Comparison of ENCODE assay signal across 31 mouse cellular contexts in the genomic region with DNA sequence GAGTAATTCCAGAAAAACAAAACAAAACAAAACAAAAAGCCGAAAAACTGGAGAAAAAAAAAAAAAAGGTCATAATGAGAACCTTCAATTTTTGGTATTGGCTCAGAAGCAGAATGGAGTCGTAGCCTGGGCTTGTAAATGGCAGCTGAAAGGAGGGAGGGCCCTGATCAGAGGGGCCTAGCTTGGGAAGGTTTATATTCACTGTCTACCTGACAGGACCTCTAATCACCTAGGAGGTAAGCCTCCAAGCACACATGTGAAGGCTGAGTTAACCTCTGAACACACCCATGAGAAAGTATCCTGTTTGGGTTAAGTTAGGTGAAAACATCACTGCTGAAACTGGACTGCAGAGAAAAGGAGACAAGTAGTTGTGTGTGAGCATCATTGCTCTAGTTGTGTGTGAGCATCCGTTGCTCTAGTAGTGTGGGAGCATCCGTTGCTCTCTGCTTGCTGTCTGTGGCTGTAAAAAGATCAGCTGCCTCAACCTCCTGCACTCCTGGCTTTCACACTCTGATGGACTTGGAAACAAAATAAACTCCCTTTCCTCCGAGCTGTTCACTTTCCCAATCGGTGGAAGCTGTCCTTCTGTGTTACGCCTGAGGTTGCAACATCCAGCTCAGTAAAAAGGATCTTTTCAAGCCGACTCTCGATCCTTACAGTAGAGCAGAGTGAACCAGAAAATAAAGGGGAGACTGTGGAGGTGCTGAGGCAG. TPM values are rescaled to one million over a fixed set of nuclear protein-coding genes. Genes with fewer than 3 reads are reported as not detected.
A peak's percentile ranks its signal among the peaks of the same experiment; 100 is the strongest.
DNase-seq lines count a peak whose midpoint lies in the region; ATAC-seq lines count a peak whose summit lies in the region.
"Had no signal": no experiment of that assay in that cellular context is flagged by ENCODE, and none has a peak within 500 bp of the region (broad histone marks: within the 10 kb centered on the region; RNA-seq: fewer than 3 reads in every experiment).

No protein-coding gene starts in this region.

- no peak overlapping the region for H3K4me3 ChIP-seq in kidney, embryonic 15.5 days (replicated peaks)
- H3K4me3 ChIP-seq in midbrain, embryonic 11.5 days (ENCODE audit: low read depth, low read length): no peak overlapping the region
- no peak overlapping the region for H3K4me3 ChIP-seq in midbrain, embryonic 16.5 days (ENCODE audit: low read depth, low read length)
- H3K4me3 ChIP-seq: embryonic facial prominence, embryonic 12.5 days; embryonic facial prominence, embryonic 15.5 days; forebrain, embryonic 12.5 days; forebrain, embryonic 15.5 days; hindbrain, embryonic 10.5 days had no signal

- 33% methylated on average over 9 of the region's 9 CpGs for WGBS in kidney, embryonic 15.5 days
- WGBS in midbrain, embryonic 11.5 days: 71% methylated on average over 9 of the region's 9 CpGs
- 72% methylated on average over 9 of the region's 9 CpGs for WGBS in midbrain, embryonic 16.5 days

- no peaks in the 10 kb centered on the region for H3K9me3 ChIP-seq in kidney, embryonic 15.5 days (replicated peaks)
- no peaks in the 10 kb centered on the region for H3K9me3 ChIP-seq in midbrain, embryonic 11.5 days (ENCODE audit: control insufficient read depth, low read length)
- H3K9me3 ChIP-seq in midbrain, embryonic 16.5 days (replicated peaks; ENCODE audit: control insufficient read depth, low read length, poor library complexity, severe bottlenecking): no peaks in the 10 kb centered on the region
- H3K9me3 ChIP-seq: embryonic facial prominence, embryonic 12.5 days; embryonic facial prominence, embryonic 15.5 days; forebrain, embryonic 12.5 days; forebrain, embryonic 15.5 days; hindbrain, embryonic 10.5 days had no signal

- no peak overlapping the region for H3K4me2 ChIP-seq in kidney, embryonic 15.5 days
- no peak overlapping the region for H3K4me2 ChIP-seq in midbrain, embryonic 11.5 days
- no peak overlapping the region for H3K4me2 ChIP-seq in midbrain, embryonic 16.5 days (ENCODE audit: low read length)
- H3K4me2 ChIP-seq: embryonic facial prominence, embryonic 12.5 days; embryonic facial prominence, embryonic 15.5 days; forebrain, embryonic 12.5 days; forebrain, embryonic 15.5 days; heart, embryonic 11.5 days; hindbrain, embryonic 14.5 days had no signal

- H3K27me3 ChIP-seq in kidney, embryonic 15.5 days: no peaks in the 10 kb centered on the region
- no peaks in the 10 kb centered on the region for H3K27me3 ChIP-seq in midbrain, embryonic 11.5 days (ENCODE audit: control insufficient read depth, insufficient read depth, low read length)
- no peaks in the 10 kb centered on the region for H3K27me3 ChIP-seq in midbrain, embryonic 16.5 days (ENCODE audit: control insufficient read depth, insufficient read depth, low read depth, low read length)
- H3K27me3 ChIP-seq: embryonic facial prominence, embryonic 12.5 days; embryonic facial prominence, embryonic 15.5 days; forebrain, embryonic 12.5 days; forebrain, embryonic 15.5 days had no signal

- no peaks in the 10 kb centered on the region for H3K36me3 ChIP-seq in kidney, embryonic 15.5 days
- H3K36me3 ChIP-seq in midbrain, embryonic 11.5 days (ENCODE audit: control insufficient read depth, insufficient read depth, low read length): no peaks in the 10 kb centered on the region
- H3K36me3 ChIP-seq in midbrain, embryonic 16.5 days (ENCODE audit: control insufficient read depth, insufficient read depth, low read length): no peaks in the 10 kb centered on the region
- H3K36me3 ChIP-seq: embryonic facial prominence, embryonic 12.5 days; embryonic facial prominence, embryonic 15.5 days; forebrain, embryonic 12.5 days; forebrain, embryonic 15.5 days; hindbrain, embryonic 10.5 days had no signal

- H3K27ac ChIP-seq in kidney, embryonic 15.5 days: peak overlapping the region; percentile 58
- H3K27ac ChIP-seq in midbrain, embryonic 11.5 days (ENCODE audit: low read depth, low read length): no peak overlapping the region
- H3K27ac ChIP-seq in midbrain, embryonic 16.5 days (ENCODE audit: low read length): no peak overlapping the region
- H3K27ac ChIP-seq: embryonic facial prominence, embryonic 12.5 days; embryonic facial prominence, embryonic 15.5 days; forebrain, embryonic 12.5 days; forebrain, embryonic 15.5 days; hindbrain, embryonic 10.5 days; hindbrain, embryonic 14.5 days; hindbrain, postnatal 0 days had no signal

- ATAC-seq in kidney, embryonic 15.5 days (replicated peaks; ENCODE audit: low FRiP score): peak; percentile 63; the same call in 1 of the 2 replicates
- no peak for ATAC-seq in midbrain, embryonic 11.5 days (ENCODE audit: low FRiP score)
- no peak for ATAC-seq in midbrain, embryonic 16.5 days
- ATAC-seq: activated CD4-positive, CD25-positive, alpha-beta regulatory T cell, adult 4 months; forebrain, embryonic 15.5 days; hindbrain, postnatal 0 days; inflammation-experienced regulatory T-cells, adult 6 months had no signal

- no peak overlapping the region for H3K9ac ChIP-seq in kidney, embryonic 15.5 days
- H3K9ac ChIP-seq in midbrain, embryonic 11.5 days (ENCODE audit: low read length): no peak overlapping the region
- H3K9ac ChIP-seq in midbrain, embryonic 16.5 days (ENCODE audit: low read depth, low read length): no peak overlapping the region
- H3K9ac ChIP-seq: embryonic facial prominence, embryonic 12.5 days; embryonic facial prominence, embryonic 15.5 days; forebrain, embryonic 12.5 days; forebrain, embryonic 15.5 days; hindbrain, embryonic 14.5 days had no signal

- peak; percentile 18 for DNase-seq in adrenal gland, adult 2 months
- DNase-seq in adrenal gland, adult 8-10 months: no peak
- DNase-seq in kidney, adult 8-10 months: no peak
- peak; percentile 45 for DNase-seq in midbrain, embryonic 11.5 days (ENCODE audit: low spot score, missing footprints)
- DNase-seq: cerebellum, adult 11 months; cerebellum, adult 2 months; cerebellum, adult 9-11 months; cerebellum, postnatal 25 days; gastrocnemius, postnatal 25 days had no signal

- peaks cover 10% of the 10 kb centered on the region for H3K4me1 ChIP-seq in kidney, embryonic 15.5 days
- no peaks in the 10 kb centered on the region for H3K4me1 ChIP-seq in midbrain, embryonic 11.5 days (ENCODE audit: control insufficient read depth, insufficient read depth, low read length)
- no peaks in the 10 kb centered on the region for H3K4me1 ChIP-seq in midbrain, embryonic 16.5 days (ENCODE audit: control insufficient read depth, insufficient read depth, low read length)
- H3K4me1 ChIP-seq: embryonic facial prominence, embryonic 12.5 days; forebrain, embryonic 15.5 days; hindbrain, embryonic 10.5 days had no signal

RNA-seq across cellular contexts. Expression of gene Il24, which starts 6.2 kb away (rescaled TPM):
- total RNA-seq in adrenal gland, adult 2 months (2021): not detected
- not detected in 2 replicates for polyA plus RNA-seq in adrenal gland, adult 2 months (2012; rRNA removed)
- total RNA-seq in adrenal gland, adult 8-10 months (2022): not detected
- polyA plus RNA-seq in kidney, embryonic 15.5 days (2015; fragmentation: Nextera tagmentation; extraction: Ambion mirVana): 0.13 TPM in 1 of 2 replicates, not detected in the other
- polyA plus RNA-seq in midbrain, embryonic 11.5 days (2014; fragmentation: Nextera tagmentation; extraction: Ambion mirVana): not detected in 2 replicates
- not detected in 2 replicates for polyA plus RNA-seq in midbrain, embryonic 16.5 days (2015; fragmentation: Nextera tagmentation; extraction: Ambion mirVana)
- total RNA-seq: adrenal gland, postnatal 14 days; adrenal gland, postnatal 4 days; common myeloid progenitor, adult 5-6 weeks; gastrocnemius, adult 8-10 months; gastrocnemius, postnatal 25 days; granulocyte monocyte progenitor cell, adult 5-6 weeks; heart, adult 8-10 months; heart, postnatal 25 days; hindbrain, postnatal 0 days had no signal
- polyA plus RNA-seq: activated CD4-positive, CD25-positive, alpha-beta regulatory T cell, adult 4 months; cerebellum, adult 2 months; embryonic facial prominence, embryonic 12.5 days; embryonic facial prominence, embryonic 15.5 days; forebrain, embryonic 12.5 days; forebrain, embryonic 15.5 days; heart, embryonic 11.5 days; heart, embryonic 14.5 days; heart, postnatal 0 days; hindbrain, embryonic 10.5 days; hindbrain, embryonic 14.5 days; hindbrain, postnatal 0 days; inflammation-experienced regulatory T-cells, adult 6 months had no signal

RNA-seq across cellular contexts. Expression of gene Il20, which starts 17.8 kb away (rescaled TPM):
- not detected for total RNA-seq in adrenal gland, adult 2 months (2021)
- not detected in 2 replicates for polyA plus RNA-seq in adrenal gland, adult 2 months (2012; rRNA removed)
- not detected for total RNA-seq in adrenal gland, adult 8-10 months (2022)
- polyA plus RNA-seq in kidney, embryonic 15.5 days (2015; fragmentation: Nextera tagmentation; extraction: Ambion mirVana): not detected in 2 replicates
- not detected in 2 replicates for polyA plus RNA-seq in midbrain, embryonic 11.5 days (2014; fragmentation: Nextera tagmentation; extraction: Ambion mirVana)
- not detected in 2 replicates for polyA plus RNA-seq in midbrain, embryonic 16.5 days (2015; fragmentation: Nextera tagmentation; extraction: Ambion mirVana)
- total RNA-seq: adrenal gland, postnatal 14 days; adrenal gland, postnatal 4 days; common myeloid progenitor, adult 5-6 weeks; ES-E14; gastrocnemius, adult 8-10 months; gastrocnemius, postnatal 25 days; granulocyte monocyte progenitor cell, adult 5-6 weeks; heart, adult 8-10 months; heart, postnatal 25 days; hindbrain, postnatal 0 days had no signal
- polyA plus RNA-seq: activated CD4-positive, CD25-positive, alpha-beta regulatory T cell, adult 4 months; cerebellum, adult 2 months; embryonic facial prominence, embryonic 12.5 days; embryonic facial prominence, embryonic 15.5 days; forebrain, embryonic 12.5 days; forebrain, embryonic 15.5 days; heart, embryonic 11.5 days; heart, embryonic 14.5 days; heart, postnatal 0 days; hindbrain, embryonic 10.5 days; hindbrain, embryonic 14.5 days; hindbrain, postnatal 0 days; inflammation-experienced regulatory T-cells, adult 6 months had no signal

RNA-seq across cellular contexts. Expression of gene Fcmr, which starts 28.0 kb away (rescaled TPM):
- total RNA-seq in adrenal gland, adult 2 months (2021): 1 to 10 TPM in 1 of 2 experiments, not detected in 1; 1.0 TPM
- 0.41 and 1.4 TPM in 2 replicates for polyA plus RNA-seq in adrenal gland, adult 2 months (2012; rRNA removed)
- 1 to 10 TPM in 1 of 4 experiments, under 1 TPM in 3; 0.70 to 1.0 (median 0.77) TPM for total RNA-seq in adrenal gland, adult 8-10 months (2022)
- 0.47 TPM in 1 of 2 replicates, not detected in the other for polyA plus RNA-seq in kidney, embryonic 15.5 days (2015; fragmentation: Nextera tagmentation; extraction: Ambion mirVana)
- polyA plus RNA-seq in midbrain, embryonic 11.5 days (2014; fragmentation: Nextera tagmentation; extraction: Ambion mirVana): 0.27 TPM in 1 of 2 replicates, not detected in the other
- 0.42 and 0.74 TPM in 2 replicates for polyA plus RNA-seq in midbrain, embryonic 16.5 days (2015; fragmentation: Nextera tagmentation; extraction: Ambion mirVana)
- total RNA-seq: common myeloid progenitor, adult 5-6 weeks; ES-E14; gastrocnemius, adult 8-10 months; gastrocnemius, postnatal 25 days; granulocyte monocyte progenitor cell, adult 5-6 weeks had no signal
- polyA plus RNA-seq: embryonic facial prominence, embryonic 12.5 days; embryonic facial prominence, embryonic 15.5 days; forebrain, embryonic 12.5 days; forebrain, embryonic 15.5 days; hindbrain, embryonic 10.5 days had no signal

RNA-seq across cellular contexts. Expression of gene Il19, which starts 46.4 kb away (rescaled TPM):
- not detected for total RNA-seq in adrenal gland, adult 2 months (2021)
- polyA plus RNA-seq in adrenal gland, adult 2 months (2012; rRNA removed): not detected in 2 replicates
- total RNA-seq in adrenal gland, adult 8-10 months (2022): not detected
- polyA plus RNA-seq in kidney, embryonic 15.5 days (2015; fragmentation: Nextera tagmentation; extraction: Ambion mirVana): 0.18 TPM in 1 of 2 replicates, not detected in the other
- polyA plus RNA-seq in midbrain, embryonic 11.5 days (2014; fragmentation: Nextera tagmentation; extraction: Ambion mirVana): not detected in 2 replicates
- polyA plus RNA-seq in midbrain, embryonic 16.5 days (2015; fragmentation: Nextera tagmentation; extraction: Ambion mirVana): not detected in 2 replicates
- total RNA-seq: adrenal gland, postnatal 14 days; adrenal gland, postnatal 4 days; common myeloid progenitor, adult 5-6 weeks; gastrocnemius, postnatal 25 days; granulocyte monocyte progenitor cell, adult 5-6 weeks; heart, adult 8-10 months; heart, postnatal 25 days had no signal
- polyA plus RNA-seq: activated CD4-positive, CD25-positive, alpha-beta regulatory T cell, adult 4 months; embryonic facial prominence, embryonic 15.5 days; forebrain, embryonic 12.5 days; forebrain, embryonic 15.5 days; heart, embryonic 11.5 days; heart, embryonic 14.5 days; heart, postnatal 0 days; hindbrain, embryonic 10.5 days; hindbrain, embryonic 14.5 days had no signal

Comparison
In these comparisons a context has a peak if more than half of its experiments do, and no peak if none do; other contexts are left out.
1. DNase-seq: peak in adrenal gland, adult 2 months (single experiment) and midbrain, embryonic 11.5 days (single experiment); none in adrenal gland, adult 8-10 months (single experiment) and kidney, adult 8-10 months (0 of 2).